Mouse (Mus musculus) spleen, adult 2 months (tissue): ENCODE measurements at regions not wholly inside any gene's neighbourhood (a gene's known extent, or its start where the extent isn't known, plus 50 kb on each side); places are given as distances from the start of the nearest gene placed in this dataset.

Experiments used
- CTCF ChIP-seq: fragments of 200-500 bp; IDR thresholded peaks from 2 replicates; pipeline ENCODE4 v1.5.1; 2011; ENCODE audit warnings: mild to moderate bottlenecking, inconsistent platforms; ENCODE audit not compliant: insufficient read depth, insufficient read length, insufficient replicate concordance; ENCODE audit errors: extremely low read depth
- POLR2A ChIP-seq: fragments of 200-500 bp; IDR thresholded peaks from 2 replicates; pipeline ENCODE4 v1.6.1; 2011; ENCODE audit warnings: low read depth, low read length, inconsistent platforms

DNA sequence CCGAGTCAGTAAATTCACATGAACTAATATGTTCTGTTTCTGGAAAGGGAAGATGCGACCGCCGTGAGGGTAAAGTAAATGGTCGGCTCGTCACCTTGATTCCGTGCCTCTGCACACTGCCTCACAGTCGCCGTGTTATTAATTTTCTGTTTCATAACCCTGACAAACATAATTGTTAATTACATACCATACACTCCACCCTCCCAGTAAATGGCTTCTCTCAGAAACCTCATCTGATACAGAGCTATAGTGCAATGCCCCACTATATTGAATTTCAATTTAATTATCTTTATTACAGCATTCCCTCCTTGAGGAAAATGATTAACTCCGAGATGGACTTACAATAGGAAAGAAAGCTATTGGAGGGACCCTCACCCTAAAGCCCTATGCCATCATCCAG, 305.5 kb upstream of the Id4 start:
- TF ChIP-seq POLR2A (no peak), CTCF (no peak)
